In the genomic region with DNA sequence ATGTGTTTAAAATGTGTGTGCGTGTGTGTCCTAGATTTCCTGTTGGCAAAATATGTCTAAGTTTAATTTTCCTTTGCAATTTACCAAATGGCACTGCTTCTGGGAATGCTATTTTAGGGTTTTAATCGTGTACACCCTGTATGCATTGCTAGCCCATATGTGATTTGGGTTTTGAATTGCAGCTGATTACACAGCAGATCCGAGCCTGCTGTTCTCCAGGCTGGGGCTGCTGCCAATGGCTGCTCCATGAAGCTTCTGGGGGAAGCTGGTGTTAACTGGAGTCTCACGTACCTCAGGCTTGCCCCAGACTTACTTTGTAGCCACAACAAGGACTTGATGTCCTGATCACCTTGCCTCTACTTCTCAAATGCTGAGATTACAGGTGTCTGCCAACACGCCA, we compare ENCODE assay signal across 20 mouse cellular contexts.
DNase-seq lines count a peak whose midpoint lies in the region; ATAC-seq lines count a peak whose summit lies in the region.
"Had no signal": no experiment of that assay in that cellular context is flagged by ENCODE, and none has a peak within 500 bp of the region (broad histone marks: within the 10 kb centered on the region; RNA-seq: fewer than 3 reads in every experiment).

No protein-coding gene starts in this region.

- H3K9ac ChIP-seq in neural tube, embryonic 15.5 days (replicated peaks) = no peak overlapping the region
- H3K9ac ChIP-seq: embryonic facial prominence, embryonic 13.5 days; heart, embryonic 12.5 days had no signal

- no peaks in the 10 kb centered on the region for H3K4me1 ChIP-seq in neural tube, embryonic 15.5 days
- H3K4me1 ChIP-seq: embryonic facial prominence, embryonic 13.5 days had no signal

- no peaks in the 10 kb centered on the region for H3K36me3 ChIP-seq in neural tube, embryonic 15.5 days
- H3K36me3 ChIP-seq: embryonic facial prominence, embryonic 13.5 days; heart, embryonic 12.5 days had no signal

- no peak for ATAC-seq in neural tube, embryonic 15.5 days (ENCODE audit: low FRiP score)

- DNase-seq in brain, adult 2 months (ENCODE audit: low read depth, low spot score) = peak; percentile 78
- peak; percentile 5 to 6 for DNase-seq in frontal cortex, postnatal 25 days (ENCODE audit: low spot score in 2 of 2)
- DNase-seq in layer of hippocampus, postnatal 14 days (ENCODE audit: low spot score in 2 of 2) = peak; percentile 34 to 47
- peak; percentile 23 to 34 for DNase-seq in right cerebral cortex, adult 2 months (ENCODE audit: low spot score in 2 of 2)
- DNase-seq in cerebellum, adult 11 months = no peak
- no peak for DNase-seq in urinary bladder, postnatal 14 days (ENCODE audit: low spot score)
- no peak for DNase-seq in adrenal gland, adult 18-20 months (ENCODE audit: low spot score in 2 of 2)
- DNase-seq: B cell, adult 2 months; cerebellum, adult 11-12 months; gastrocnemius, postnatal 25 days; kidney, adult 8-10 months; liver; lung, adult 18-20 months; midbrain, embryonic 14.5 days; thymus, postnatal 4 days had no signal

- no peak overlapping the region for H3K4me2 ChIP-seq in neural tube, embryonic 15.5 days
- H3K4me2 ChIP-seq: embryonic facial prominence, embryonic 13.5 days; heart, embryonic 12.5 days had no signal

- no peaks in the 10 kb centered on the region for H3K9me3 ChIP-seq in neural tube, embryonic 15.5 days (replicated peaks)
- H3K9me3 ChIP-seq: embryonic facial prominence, embryonic 13.5 days; heart, embryonic 12.5 days had no signal

- H3K27me3 ChIP-seq in neural tube, embryonic 15.5 days (replicated peaks) = no peaks in the 10 kb centered on the region
- H3K27me3 ChIP-seq: heart, embryonic 12.5 days had no signal

- whole genome bisulfite sequencing in neural tube, embryonic 15.5 days = 74% methylated on average over 5 of the region's 5 CpGs

- no peak overlapping the region for H3K4me3 ChIP-seq in neural tube, embryonic 15.5 days (replicated peaks)
- H3K4me3 ChIP-seq: embryonic facial prominence, embryonic 13.5 days; heart, embryonic 12.5 days; left cerebral cortex, adult 2 months had no signal

- no peak overlapping the region for H3K27ac ChIP-seq in neural tube, embryonic 15.5 days (replicated peaks)
- H3K27ac ChIP-seq: embryonic facial prominence, embryonic 13.5 days; left cerebral cortex, adult 2 months; stomach, postnatal 0 days had no signal

Comparison
In these comparisons a context has a peak if more than half of its experiments do, and no peak if none do; other contexts are left out.
1. DNase-seq: peak in brain, adult 2 months (single experiment), frontal cortex, postnatal 25 days (2 of 2), layer of hippocampus, postnatal 14 days (2 of 2) and right cerebral cortex, adult 2 months (2 of 2); none in cerebellum, adult 11 months (single experiment), urinary bladder, postnatal 14 days (single experiment) and adrenal gland, adult 18-20 months (0 of 2).